Mouse (Mus musculus) ES-E14 (cell line): ENCODE measurements at regions not wholly inside any gene's neighbourhood (a gene's known extent, or its start where the extent isn't known, plus 50 kb on each side); places are given as distances from the start of the nearest gene placed in this dataset.

ENCODE experiments used
- DNase-seq: peaks from one replicate; pipeline ENCODE4 v3.0.0-alpha.2; 2013; ENCODE audit warnings: low read depth, low spot score
- H3K27ac ChIP-seq: 2 replicates; pipeline ENCODE4 v1.5.1; 2012; ENCODE audit warnings: low read depth, mild to moderate bottlenecking, low read length, moderate library complexity, mixed read lengths; ENCODE audit not compliant: poor library complexity, insufficient read depth, severe bottlenecking
- H3K36me3 ChIP-seq: 2 replicates; pipeline ENCODE4 v1.6.1; 2012; ENCODE audit warnings: mild to moderate bottlenecking, low read length, moderate library complexity, mixed read lengths; ENCODE audit not compliant: control insufficient read depth, poor library complexity, insufficient read depth, severe bottlenecking
- H3K4me1 ChIP-seq, 2 experiments: fragments of 150-350 bp in 1 of 2; sonication (generic) in 1 of 2; 2 replicates each; pipeline ENCODE4 v1.6.1; 2012; ENCODE audit warnings: low read length in 2 of 2, mild to moderate bottlenecking in 1 of 2, mixed read lengths in 1 of 2; ENCODE audit not compliant: control insufficient read depth in 2 of 2, insufficient read depth in 2 of 2, poor library complexity in 1 of 2
- H3K4me3 ChIP-seq, 2 experiments: fragments of 150-350 bp in 1 of 2; sonication (generic) in 1 of 2; 2 replicates each; pipeline ENCODE4 v1.5.1; 2012; ENCODE audit warnings: low read length in 2 of 2, low read depth in 1 of 2, mild to moderate bottlenecking in 1 of 2, mixed read lengths in 1 of 2; ENCODE audit not compliant: insufficient read depth in 1 of 2, poor library complexity in 1 of 2, severe bottlenecking in 1 of 2
- H3K9ac ChIP-seq: 2 replicates; pipeline ENCODE4 v1.6.1; 2012; ENCODE audit warnings: low read depth, mild to moderate bottlenecking, low read length, mixed read lengths; ENCODE audit not compliant: poor library complexity, insufficient read depth, severe bottlenecking
- H3K9me3 ChIP-seq: fragments of 150-350 bp; sonication (generic); 2 replicates; pipeline ENCODE4 v1.6.1; 2012; ENCODE audit warnings: low read depth, mild to moderate bottlenecking, low read length; ENCODE audit not compliant: control insufficient read depth, insufficient read depth
- CHD2 ChIP-seq: IDR thresholded peaks from 2 replicates; pipeline ENCODE4 v1.6.1; 2014; ENCODE audit warnings: mild to moderate bottlenecking, low read depth, low read length, inconsistent platforms
- HCFC1 ChIP-seq: IDR thresholded peaks from 2 replicates; pipeline ENCODE4 v1.6.1; 2012; ENCODE audit warnings: low read length, inconsistent platforms, borderline replicate concordance; ENCODE audit not compliant: insufficient read depth
- MAFK ChIP-seq: IDR thresholded peaks from 2 replicates; pipeline ENCODE4 v1.6.1; 2014; ENCODE audit warnings: mild to moderate bottlenecking, low read depth, low read length, inconsistent platforms; ENCODE audit not compliant: insufficient read depth
- ZC3H11A ChIP-seq: IDR thresholded peaks from 2 replicates; pipeline ENCODE4 v1.6.1; 2012; ENCODE audit warnings: low read depth, mild to moderate bottlenecking, inconsistent platforms, low read length, borderline replicate concordance
- ZNF384 ChIP-seq: IDR thresholded peaks from 2 replicates; pipeline ENCODE4 v1.6.1; 2012; ENCODE audit warnings: low read depth, low read length, inconsistent platforms
- in situ Hi-C, 2 experiments: fragments of 600-800 bp; cut with MboI; formaldehyde crosslinking; loops; one replicate each; pipeline ENCODE4 v1.15.1; 2025; ENCODE audit warnings: low sequenced_read_pairs in 2 of 2, inconsistent platforms in 1 of 2; ENCODE audit not compliant: unreplicated experiment in 2 of 2

DNA sequence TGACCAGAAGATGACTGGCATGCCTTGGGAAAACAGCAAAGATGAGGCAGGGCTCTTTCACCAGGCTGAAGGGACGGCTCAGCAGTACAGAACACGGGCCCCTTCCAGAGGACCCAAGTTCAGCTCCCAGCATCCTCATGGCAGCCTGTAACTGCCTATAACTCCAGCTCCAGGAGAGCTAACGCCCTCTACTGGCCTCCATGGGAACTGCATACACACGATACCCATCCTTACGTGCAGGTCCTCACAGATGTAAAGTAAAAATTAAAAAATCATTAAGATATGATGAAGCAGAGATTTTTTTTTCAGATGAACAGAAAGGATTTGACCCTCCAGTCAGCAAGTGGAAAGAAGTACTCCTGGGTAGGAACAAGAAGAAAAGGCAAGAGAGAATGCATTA, 303.8 kb downstream of the Agtpbp1 start:
- Histone ChIP-seq H3K9me3 (no peaks in the 10 kb centered on the region), H3K27ac (no peak overlapping the region), H3K4me3 (no peak overlapping the region), H3K36me3 (no peaks in the 10 kb centered on the region), H3K9ac (no peak overlapping the region), H3K4me1 (no peaks in the 10 kb centered on the region)
- in situ Hi-C loops, result no loop called here
- DNase-seq, result no peak
- TF ChIP-seq ZNF384, result no peak
- no peak for TF ChIP-seq CHD2
- no peak for TF ChIP-seq MAFK
- no peak for TF ChIP-seq HCFC1
- TF ChIP-seq ZC3H11A, result no peak

DNA sequence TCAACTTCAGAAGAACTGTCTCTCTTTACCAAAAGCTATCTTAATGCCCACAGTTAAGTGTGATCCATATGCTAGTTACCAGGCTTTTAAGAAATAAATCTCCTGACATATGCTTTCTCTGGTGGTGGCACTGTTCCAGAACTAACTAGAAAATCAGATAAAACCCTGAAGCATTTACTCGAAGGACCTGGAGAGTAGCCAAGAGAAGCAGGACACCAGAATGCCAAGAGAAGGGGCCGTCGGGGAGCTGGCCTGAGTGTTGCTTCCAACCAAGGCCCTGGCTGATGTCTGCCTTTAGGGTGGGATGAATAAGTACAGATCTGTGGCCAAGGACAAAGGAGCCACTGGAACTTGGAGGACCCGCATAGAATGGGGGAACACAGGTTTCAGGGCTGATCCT, 305.9 kb downstream of the Agtpbp1 start:
- TF ChIP-seq HCFC1, result no peak
- TF ChIP-seq MAFK, result no peak
- TF ChIP-seq ZC3H11A, result no peak
- no peak for TF ChIP-seq ZNF384
- TF ChIP-seq CHD2, result no peak
- no peaks in the 10 kb centered on the region for H3K4me1 ChIP-seq
- no peak overlapping the region for H3K4me3 ChIP-seq
- in situ Hi-C loops, result no loop called here
- H3K9ac ChIP-seq, result no peak overlapping the region
- no peaks in the 10 kb centered on the region for H3K9me3 ChIP-seq
- DNase-seq, result no peak
- no peak overlapping the region for H3K27ac ChIP-seq
- H3K36me3 ChIP-seq, result no peaks in the 10 kb centered on the region

DNA sequence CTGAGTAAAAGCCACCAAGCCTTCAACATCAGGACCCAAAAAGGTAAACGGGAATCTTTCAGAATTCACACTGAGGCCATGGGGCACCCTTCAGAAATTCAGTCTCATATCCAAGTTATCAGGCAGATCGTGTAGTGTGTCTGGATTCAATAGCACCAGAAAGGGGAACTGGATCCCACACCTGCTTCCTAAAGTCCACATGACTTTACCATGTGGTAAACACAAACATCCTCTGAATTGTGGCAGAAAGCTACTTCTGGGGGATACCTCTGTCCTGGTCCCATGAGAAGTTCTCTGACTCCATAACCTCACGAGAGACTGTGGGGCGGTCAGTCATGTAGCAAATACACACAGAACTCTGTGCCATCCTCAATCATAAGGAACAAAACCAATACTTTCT, 313.4 kb downstream of the Agtpbp1 start:
- DNase-seq, result no peak
- Histone ChIP-seq H3K36me3 (no peaks in the 10 kb centered on the region), H3K4me1 (no peaks in the 10 kb centered on the region), H3K9ac (no peak overlapping the region), H3K27ac (no peak overlapping the region), H3K9me3 (no peaks in the 10 kb centered on the region), H3K4me3 (no peak overlapping the region)
- in situ Hi-C loops, result no loop called here
- TF ChIP-seq ZC3H11A (no peak), HCFC1 (no peak), ZNF384 (no peak), MAFK (no peak)

DNA sequence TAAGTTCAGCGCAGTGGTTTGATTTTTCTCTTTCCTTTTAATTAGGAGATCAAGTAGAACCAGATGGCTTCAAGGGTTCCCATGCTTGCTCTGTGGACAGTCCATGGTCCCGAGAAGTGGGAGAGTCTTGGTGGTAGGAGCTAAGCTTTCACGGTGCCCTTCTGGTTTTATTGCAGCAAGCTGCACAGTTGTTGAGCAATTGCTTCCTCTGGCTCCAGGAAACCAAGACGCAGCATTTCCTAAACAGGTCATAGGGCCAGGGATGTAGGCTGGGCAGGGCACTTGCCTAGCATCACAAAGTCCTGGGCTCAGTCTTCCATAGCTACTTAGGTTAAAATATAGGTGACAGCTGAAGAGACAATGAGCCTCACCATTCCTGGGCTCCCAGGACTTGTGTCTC, 318.2 kb downstream of the Agtpbp1 start:
- H3K4me1 ChIP-seq, result no peaks in the 10 kb centered on the region
- no peaks in the 10 kb centered on the region for H3K9me3 ChIP-seq
- H3K36me3 ChIP-seq, result no peaks in the 10 kb centered on the region
- no peak for TF ChIP-seq ZNF384
- no peak for TF ChIP-seq MAFK
- no peak for TF ChIP-seq CHD2
- no peak for TF ChIP-seq HCFC1
- TF ChIP-seq ZC3H11A, result no peak
- no peak for DNase-seq
- in situ Hi-C loops, result no loop called here
- no peak overlapping the region for H3K4me3 ChIP-seq
- H3K27ac ChIP-seq, result no peak overlapping the region
- no peak overlapping the region for H3K9ac ChIP-seq

DNA sequence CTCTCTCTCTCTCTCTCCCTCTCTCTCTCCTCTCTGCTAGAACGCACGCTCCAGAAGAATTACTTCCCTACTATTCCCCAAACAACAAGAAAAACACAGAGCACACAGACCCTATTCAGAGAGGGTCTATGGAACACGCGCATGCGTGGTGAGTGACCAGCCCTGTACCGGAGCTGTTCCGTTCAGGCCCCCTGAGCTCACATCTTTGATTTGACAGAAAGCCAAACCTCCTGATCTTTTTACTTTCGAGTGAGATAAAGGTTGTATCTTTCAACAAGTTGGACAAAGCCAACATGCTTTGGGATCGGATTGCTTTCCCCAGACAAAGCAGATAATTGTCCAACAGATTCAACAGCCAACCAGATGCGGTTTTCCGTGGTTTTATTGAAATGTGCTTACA, 320.9 kb downstream of the Agtpbp1 start:
- no peak for DNase-seq
- Histone ChIP-seq H3K4me3 (no peak overlapping the region), H3K9ac (no peak overlapping the region), H3K36me3 (no peaks in the 10 kb centered on the region), H3K27ac (no peak overlapping the region), H3K9me3 (no peaks in the 10 kb centered on the region), H3K4me1 (no peaks in the 10 kb centered on the region)
- in situ Hi-C loops, result no loop called here
- TF ChIP-seq MAFK, result no peak
- TF ChIP-seq ZC3H11A, result no peak
- no peak for TF ChIP-seq CHD2
